Mouse (Mus musculus): Measurements from ENCODE around the gene Atp2b2. TPM values are rescaled to one million over a fixed set of nuclear protein-coding genes. Genes with fewer than 3 reads are reported as not detected.

Gene Atp2b2
- polyA plus RNA-seq, 1 experiment from 2014 or later, result 27.6 TPM

GRCm38 (mm10) chr6:113884806-113885205 lies 157.6 kb downstream of the Atp2b2 start:
- Histone ChIP-seq H3K4me3 (ENCODE audit: low read depth, low read length) (no peak overlapping the region), H3K36me3 (ENCODE audit: control insufficient read depth, insufficient read depth, low read length) (no peaks in the 10 kb centered on the region), H3K9ac (ENCODE audit: low read depth, low read length) (no peak overlapping the region), H3K27me3 (ENCODE audit: control insufficient read depth, insufficient read depth, low read depth, low read length) (no peaks in the 10 kb centered on the region), H3K4me1 (ENCODE audit: control insufficient read depth, insufficient read depth, low read length) (peaks cover 11% of the 10 kb centered on the region), H3K4me2 (ENCODE audit: low read length) (no peak overlapping the region), H3K9me3 (replicated peaks; ENCODE audit: control insufficient read depth, low read length, poor library complexity, severe bottlenecking) (no peaks in the 10 kb centered on the region), H3K27ac (ENCODE audit: low read length) (no peak overlapping the region)
- WGBS, result 72% methylated on average over 4 of the region's 4 CpGs
- ATAC-seq, result no peak

- H3K27me3 ChIP-seq (ENCODE audit: control insufficient read depth, insufficient read depth, low read depth, low read length), result no peaks in the 10 kb centered on the region
- WGBS, result 47% methylated on average over 9 of the region's 9 CpGs
Measured at GRCm38 (mm10) chr6:113883225-113883624, 159.2 kb downstream of the Atp2b2 start.

GRCm38 (mm10) chr6:113882396-113882795 lies 160.0 kb downstream of the Atp2b2 start:
- no peak for ATAC-seq
- WGBS, result 61% methylated on average over 7 of the region's 7 CpGs
- Histone ChIP-seq H3K27me3 (ENCODE audit: control insufficient read depth, insufficient read depth, low read depth, low read length) (no peaks in the 10 kb centered on the region), H3K9me3 (replicated peaks; ENCODE audit: control insufficient read depth, low read length, poor library complexity, severe bottlenecking) (no peaks in the 10 kb centered on the region), H3K4me3 (ENCODE audit: low read depth, low read length) (no peak overlapping the region), H3K4me1 (ENCODE audit: control insufficient read depth, insufficient read depth, low read length) (no peaks in the 10 kb centered on the region), H3K36me3 (ENCODE audit: control insufficient read depth, insufficient read depth, low read length) (no peaks in the 10 kb centered on the region), H3K4me2 (ENCODE audit: low read length) (no peak overlapping the region), H3K9ac (ENCODE audit: low read depth, low read length) (no peak overlapping the region), H3K27ac (ENCODE audit: low read length) (no peak overlapping the region)

More at GRCm38 (mm10) chr6:113883225-113883624, 159.2 kb downstream of the Atp2b2 start:
- ATAC-seq, result no peak
- Histone ChIP-seq H3K36me3 (ENCODE audit: control insufficient read depth, insufficient read depth, low read length) (no peaks in the 10 kb centered on the region), H3K4me2 (ENCODE audit: low read length) (no peak overlapping the region), H3K4me3 (ENCODE audit: low read depth, low read length) (no peak overlapping the region), H3K27ac (ENCODE audit: low read length) (no peak overlapping the region), H3K9me3 (replicated peaks; ENCODE audit: control insufficient read depth, low read length, poor library complexity, severe bottlenecking) (no peaks in the 10 kb centered on the region), H3K4me1 (ENCODE audit: control insufficient read depth, insufficient read depth, low read length) (no peaks in the 10 kb centered on the region), H3K9ac (ENCODE audit: low read depth, low read length) (no peak overlapping the region)

- no peak overlapping the region for H3K4me2 ChIP-seq (ENCODE audit: low read length)
- no peaks in the 10 kb centered on the region for H3K36me3 ChIP-seq (ENCODE audit: control insufficient read depth, insufficient read depth, low read length)
- no peak overlapping the region for H3K9ac ChIP-seq (ENCODE audit: low read depth, low read length)
- H3K27me3 ChIP-seq (ENCODE audit: control insufficient read depth, insufficient read depth, low read depth, low read length), result no peaks in the 10 kb centered on the region
- H3K27ac ChIP-seq (ENCODE audit: low read length), result no peak overlapping the region
- H3K4me3 ChIP-seq (ENCODE audit: low read depth, low read length), result no peak overlapping the region
- 53% methylated on average over 10 of the region's 10 CpGs for WGBS
- H3K4me1 ChIP-seq (ENCODE audit: control insufficient read depth, insufficient read depth, low read length), result no peaks in the 10 kb centered on the region
- no peak for ATAC-seq
- no peaks in the 10 kb centered on the region for H3K9me3 ChIP-seq (replicated peaks; ENCODE audit: control insufficient read depth, low read length, poor library complexity, severe bottlenecking)
Measured at GRCm38 (mm10) chr6:113881561-113882243, 160.7 kb downstream of the Atp2b2 start.

- H3K27ac ChIP-seq (ENCODE audit: low read length), result no peak overlapping the region
- H3K9me3 ChIP-seq (replicated peaks; ENCODE audit: control insufficient read depth, low read length, poor library complexity, severe bottlenecking), result no peaks in the 10 kb centered on the region
- 57% methylated on average over 3 of the region's 3 CpGs for WGBS
- no peak overlapping the region for H3K4me2 ChIP-seq (ENCODE audit: low read length)
- no peaks in the 10 kb centered on the region for H3K36me3 ChIP-seq (ENCODE audit: control insufficient read depth, insufficient read depth, low read length)
- H3K4me3 ChIP-seq (ENCODE audit: low read depth, low read length), result no peak overlapping the region
- ATAC-seq, result no peak
- no peak overlapping the region for H3K9ac ChIP-seq (ENCODE audit: low read depth, low read length)
- H3K4me1 ChIP-seq (ENCODE audit: control insufficient read depth, insufficient read depth, low read length), result no peaks in the 10 kb centered on the region
- no peaks in the 10 kb centered on the region for H3K27me3 ChIP-seq (ENCODE audit: control insufficient read depth, insufficient read depth, low read depth, low read length)
Measured at GRCm38 (mm10) chr6:113879366-113879765, 163.0 kb downstream of the Atp2b2 start.

GRCm38 (mm10) chr6:113878510-113879128 lies 163.8 kb downstream of the Atp2b2 start:
- Histone ChIP-seq H3K27me3 (ENCODE audit: control insufficient read depth, insufficient read depth, low read depth, low read length) (no peaks in the 10 kb centered on the region), H3K4me2 (ENCODE audit: low read length) (no peak overlapping the region), H3K4me3 (ENCODE audit: low read depth, low read length) (no peak overlapping the region), H3K4me1 (ENCODE audit: control insufficient read depth, insufficient read depth, low read length) (no peaks in the 10 kb centered on the region), H3K9me3 (replicated peaks; ENCODE audit: control insufficient read depth, low read length, poor library complexity, severe bottlenecking) (no peaks in the 10 kb centered on the region), H3K27ac (ENCODE audit: low read length) (no peak overlapping the region), H3K9ac (ENCODE audit: low read depth, low read length) (no peak overlapping the region), H3K36me3 (ENCODE audit: control insufficient read depth, insufficient read depth, low read length) (no peaks in the 10 kb centered on the region)
- no peak for ATAC-seq
- WGBS, result 91% methylated on average over 8 of the region's 8 CpGs

GRCm38 (mm10) chr6:113876585-113876984 lies 165.8 kb downstream of the Atp2b2 start:
- Histone ChIP-seq H3K4me3 (ENCODE audit: low read depth, low read length) (no peak overlapping the region), H3K4me1 (ENCODE audit: control insufficient read depth, insufficient read depth, low read length) (no peaks in the 10 kb centered on the region), H3K36me3 (ENCODE audit: control insufficient read depth, insufficient read depth, low read length) (no peaks in the 10 kb centered on the region), H3K9ac (ENCODE audit: low read depth, low read length) (no peak overlapping the region), H3K27me3 (ENCODE audit: control insufficient read depth, insufficient read depth, low read depth, low read length) (no peaks in the 10 kb centered on the region), H3K27ac (ENCODE audit: low read length) (no peak overlapping the region), H3K4me2 (ENCODE audit: low read length) (no peak overlapping the region), H3K9me3 (replicated peaks; ENCODE audit: control insufficient read depth, low read length, poor library complexity, severe bottlenecking) (no peaks in the 10 kb centered on the region)
- 82% methylated on average over 3 of the region's 3 CpGs for WGBS
- ATAC-seq, result no peak

GRCm38 (mm10) chr6:113875201-113875600 lies 167.2 kb downstream of the Atp2b2 start:
- Histone ChIP-seq H3K4me1 (ENCODE audit: control insufficient read depth, insufficient read depth, low read length) (no peaks in the 10 kb centered on the region), H3K36me3 (ENCODE audit: control insufficient read depth, insufficient read depth, low read length) (no peaks in the 10 kb centered on the region), H3K9ac (ENCODE audit: low read depth, low read length) (no peak overlapping the region), H3K27me3 (ENCODE audit: control insufficient read depth, insufficient read depth, low read depth, low read length) (no peaks in the 10 kb centered on the region), H3K27ac (ENCODE audit: low read length) (no peak overlapping the region), H3K4me2 (ENCODE audit: low read length) (no peak overlapping the region), H3K9me3 (replicated peaks; ENCODE audit: control insufficient read depth, low read length, poor library complexity, severe bottlenecking) (no peaks in the 10 kb centered on the region), H3K4me3 (ENCODE audit: low read depth, low read length) (no peak overlapping the region)
- no peak for ATAC-seq
- WGBS, result 88% methylated on average over 2 of the region's 2 CpGs

- no peaks in the 10 kb centered on the region for H3K4me1 ChIP-seq (ENCODE audit: control insufficient read depth, insufficient read depth, low read length)
- no peak overlapping the region for H3K4me2 ChIP-seq (ENCODE audit: low read length)
- H3K9me3 ChIP-seq (replicated peaks; ENCODE audit: control insufficient read depth, low read length, poor library complexity, severe bottlenecking), result no peaks in the 10 kb centered on the region
- no peak overlapping the region for H3K27ac ChIP-seq (ENCODE audit: low read length)
- 54% methylated on average over 7 of the region's 7 CpGs for WGBS
- no peaks in the 10 kb centered on the region for H3K27me3 ChIP-seq (ENCODE audit: control insufficient read depth, insufficient read depth, low read depth, low read length)
- H3K4me3 ChIP-seq (ENCODE audit: low read depth, low read length), result no peak overlapping the region
- no peaks in the 10 kb centered on the region for H3K36me3 ChIP-seq (ENCODE audit: control insufficient read depth, insufficient read depth, low read length)
- no peak overlapping the region for H3K9ac ChIP-seq (ENCODE audit: low read depth, low read length)
- no peak for ATAC-seq
Measured at GRCm38 (mm10) chr6:113872654-113873053, 169.8 kb downstream of the Atp2b2 start.

Measured in midbrain, embryonic 16.5 days (tissue).